Mouse (Mus musculus): ENCODE results near the gene Lims1. TPM values are rescaled to one million over a fixed set of nuclear protein-coding genes. Genes with fewer than 3 reads are reported as not detected.

The Lims1 gene
- total and polyA plus RNA-seq, 3 experiments: 40.4 to 74.7 (median 40.7) TPM

DNA sequence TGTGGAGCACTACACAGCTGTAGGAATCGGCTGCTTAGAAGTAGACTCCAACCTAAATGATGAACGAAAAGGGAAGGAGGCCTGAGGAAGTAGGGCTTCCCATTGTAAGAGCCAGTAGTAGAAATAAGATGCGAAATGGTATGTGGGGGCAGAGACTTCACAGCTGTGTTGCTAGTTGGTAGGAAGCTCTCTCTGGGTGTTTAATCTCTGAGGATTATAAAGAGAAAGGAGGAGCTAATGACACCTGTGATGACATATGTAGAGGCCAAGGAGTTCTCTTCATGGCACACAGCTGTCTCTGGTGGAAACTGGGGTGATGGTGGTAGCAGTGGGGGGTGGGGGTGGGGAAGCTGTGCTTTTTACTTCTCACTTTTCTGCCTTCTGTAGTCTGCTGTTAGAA, 27.3 kb downstream of the Lims1 start:
- DNase-seq (ENCODE audit: extremely low read depth): no peak
- peak overlapping the region; percentile 91 for H3K27ac ChIP-seq (ENCODE audit: insufficient read depth, low read depth)
- dilution Hi-C loops (cut with MboI; ENCODE audit: extremely low pct_ligation_motif_present, extremely low pct_unique_long_range_greater_than_20kb, low sequenced_read_pairs): no loop called here

DNA sequence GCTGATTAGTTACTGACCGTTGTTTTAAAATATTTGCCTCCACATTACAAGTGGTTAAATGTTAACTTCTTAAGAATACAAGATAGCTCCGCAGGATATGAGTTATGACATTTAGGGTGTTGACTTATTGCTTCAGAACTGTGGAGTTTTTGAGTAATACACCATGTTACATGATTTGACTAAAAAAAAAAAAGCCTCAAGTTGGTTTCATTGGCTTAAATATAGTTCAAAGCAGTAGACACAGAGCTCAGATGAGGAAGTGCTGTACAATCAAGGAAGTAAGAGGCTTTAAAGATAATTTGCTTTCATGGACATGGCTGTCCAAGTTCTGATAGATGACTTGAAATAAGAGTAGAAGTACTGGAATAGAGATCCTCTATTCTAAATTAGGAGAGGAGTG, 28.4 kb downstream of the Lims1 start:
- peak overlapping the region; percentile 56 to 82 (median 62) for H3K4me3 ChIP-seq (replicated peaks in 1 of 3; ENCODE audit: low read depth in 2 of 3, low read length in 2 of 3, poor library complexity in 1 of 3)
- H3K27me3 ChIP-seq (replicated peaks): no peaks in the 10 kb centered on the region
- peaks cover 3 to 10% of the 10 kb centered on the region in 2 experiments for H3K36me3 ChIP-seq (replicated peaks in 1 of 2; ENCODE audit: control insufficient read depth in 1 of 2, insufficient read depth in 1 of 2, low read length in 1 of 2)
- TF ChIP-seq MYC (IDR thresholded peaks at IDR 0.05; ENCODE audit: low read depth, low read length): 0 out of 2 replicates have a peak, but pooled peaks have one; percentile 51
- 0 out of 2 replicates have a peak, but pooled peaks have one; percentile 22 for TF ChIP-seq NELFE (IDR thresholded peaks at IDR 0.05; ENCODE audit: low read depth, low read length)
- TF ChIP-seq EP300 (IDR thresholded peaks at IDR 0.05; ENCODE audit: low read length): peak; percentile 63; the same call in 1 of the 2 replicates
- TF ChIP-seq ETS1 (conservative IDR thresholded peaks at IDR 0.05; ENCODE audit: low read depth, low read length): peak; percentile 71
- peak; percentile 81 for TF ChIP-seq TBP (conservative IDR thresholded peaks at IDR 0.05; ENCODE audit: low read depth, low read length)
- TF ChIP-seq MAZ (IDR thresholded peaks at IDR 0.05; ENCODE audit: low read depth, low read length): no peak
- peak; percentile 44; the same call in 1 of the 2 replicates for TF ChIP-seq TCF12 (IDR thresholded peaks at IDR 0.05; ENCODE audit: low read depth, low read length)
- no peak for TF ChIP-seq ZC3H11A (IDR thresholded peaks at IDR 0.05; ENCODE audit: low read depth, low read length)
- 0 out of 2 replicates have a peak, but pooled peaks have one; percentile 7 for TF ChIP-seq BHLHE40 (IDR thresholded peaks at IDR 0.05; ENCODE audit: low read depth, low read length)
- TF ChIP-seq JUN (IDR thresholded peaks at IDR 0.05; ENCODE audit: insufficient read depth, low read depth, low read length): peak; percentile 44; the same call in 1 of the 2 replicates
- peak; percentile 83; the same call in 1 of the 2 replicates for TF ChIP-seq SIN3A (IDR thresholded peaks at IDR 0.05; ENCODE audit: low read length)
- TF ChIP-seq ELF1 (IDR thresholded peaks at IDR 0.05; ENCODE audit: low read depth, low read length): peak; percentile 90
- TF ChIP-seq POLR2AphosphoS2 (IDR thresholded peaks at IDR 0.05; ENCODE audit: low read depth, low read length): no peak; the same call in 1 of the 2 replicates
- no peak for TF ChIP-seq CTCF (conservative IDR thresholded peaks at IDR 0.05 in 1 of 2, IDR thresholded peaks at IDR 0.05 in 1 of 2; ENCODE audit: low read depth in 2 of 2, low read length in 2 of 2)
- TF ChIP-seq USF2 (conservative IDR thresholded peaks at IDR 0.05; ENCODE audit: low read depth, low read length): no peak
- peak; percentile 87 for TF ChIP-seq MEF2A (IDR thresholded peaks at IDR 0.05; ENCODE audit: borderline replicate concordance, low read depth, low read length)
- TF ChIP-seq POLR2A (IDR thresholded peaks at IDR 0.05; ENCODE audit: low read depth, low read length): peak; percentile 36; the same call in 1 of the 2 replicates
- TF ChIP-seq MAX (IDR thresholded peaks at IDR 0.05; ENCODE audit: low read length): no peak
- peak; percentile 71 for TF ChIP-seq JUND (conservative IDR thresholded peaks at IDR 0.05; ENCODE audit: low read depth, low read length)
- no peak for TF ChIP-seq SMC3 (IDR thresholded peaks at IDR 0.05; ENCODE audit: low read depth, low read length)
- TF ChIP-seq IRF4 (IDR thresholded peaks at IDR 0.05; ENCODE audit: low read depth, low read length): peak; percentile 65
- no peak; the same call in 1 of the 2 replicates for TF ChIP-seq HCFC1 (IDR thresholded peaks at IDR 0.05; ENCODE audit: low read depth, low read length)
- peak; percentile 96 for TF ChIP-seq ZNF384 (IDR thresholded peaks at IDR 0.05; ENCODE audit: low read depth, low read length)
- DNase-seq (ENCODE audit: extremely low read depth): peak; percentile 70
- H3K9ac ChIP-seq (ENCODE audit: insufficient read depth, low read depth): peak overlapping the region; percentile 94
- H3K4me1 ChIP-seq (ENCODE audit: control insufficient read depth in 1 of 2, insufficient read depth in 2 of 2): peaks cover 7 to 64% of the 10 kb centered on the region in 2 experiments
- dilution Hi-C loops (cut with MboI; ENCODE audit: extremely low pct_ligation_motif_present, extremely low pct_unique_long_range_greater_than_20kb, low sequenced_read_pairs) (no loop called here), in situ Hi-C loops (cut with MboI; ENCODE audit: low pct_ligation_motif_present, low pct_unique_long_range_greater_than_20kb, low sequenced_read_pairs) (no loop called here)
- H3K79me2 ChIP-seq (replicated peaks; ENCODE audit: control insufficient read depth, extremely low read depth, insufficient read depth, poor library complexity, severe bottlenecking): peaks cover 39% of the 10 kb centered on the region
- H3K4me2 ChIP-seq (ENCODE audit: insufficient read depth, low read depth, poor library complexity, severe bottlenecking): peak overlapping the region; percentile 99
- H3K9me3 ChIP-seq (replicated peaks; ENCODE audit: low read length): peaks cover 3% of the 10 kb centered on the region
- peak overlapping the region; percentile 91 for H3K27ac ChIP-seq (ENCODE audit: insufficient read depth, low read depth)

More for the DNA sequence above, 27.3 kb downstream of the Lims1 start:
- Histone ChIP-seq H3K27me3 (replicated peaks) (no peaks in the 10 kb centered on the region), H3K36me3 (replicated peaks in 1 of 2; ENCODE audit: control insufficient read depth in 1 of 2, insufficient read depth in 1 of 2, low read length in 1 of 2) (peaks cover 0 to 5% of the 10 kb centered on the region in 2 experiments), H3K79me2 (replicated peaks; ENCODE audit: control insufficient read depth, extremely low read depth, insufficient read depth, poor library complexity, severe bottlenecking) (peaks cover 32% of the 10 kb centered on the region), H3K9me3 (replicated peaks; ENCODE audit: low read length) (peaks cover 3% of the 10 kb centered on the region), H3K9ac (ENCODE audit: insufficient read depth, low read depth) (no peak overlapping the region), H3K4me3 (replicated peaks in 1 of 3; ENCODE audit: low read depth in 2 of 3, low read length in 2 of 3, poor library complexity in 1 of 3) (no peak overlapping the region), H3K4me1 (ENCODE audit: control insufficient read depth in 1 of 2, insufficient read depth in 2 of 2) (peaks cover 8 to 65% of the 10 kb centered on the region in 2 experiments), H3K4me2 (ENCODE audit: insufficient read depth, low read depth, poor library complexity, severe bottlenecking) (peak overlapping the region; percentile 99)
- TF ChIP-seq TCF12 (IDR thresholded peaks at IDR 0.05; ENCODE audit: low read depth, low read length) (peak; percentile 46; the same call in 1 of the 2 replicates), MEF2A (IDR thresholded peaks at IDR 0.05; ENCODE audit: borderline replicate concordance, low read depth, low read length) (0 out of 2 replicates have a peak, but pooled peaks have one; percentile 43), CHD2 (IDR thresholded peaks at IDR 0.05; ENCODE audit: low read length) (peak; percentile 76), ETS1 (conservative IDR thresholded peaks at IDR 0.05; ENCODE audit: low read depth, low read length) (peak; percentile 65), SMC3 (IDR thresholded peaks at IDR 0.05; ENCODE audit: low read depth, low read length) (no peak), MAFK (IDR thresholded peaks at IDR 0.05; ENCODE audit: insufficient replicate concordance, low read length) (no peak), EP300 (IDR thresholded peaks at IDR 0.05; ENCODE audit: low read length) (peak; percentile 46), MAZ (IDR thresholded peaks at IDR 0.05; ENCODE audit: low read depth, low read length) (no peak), IRF4 (IDR thresholded peaks at IDR 0.05; ENCODE audit: low read depth, low read length) (peak; percentile 27; the same call in 1 of the 2 replicates)
- in situ Hi-C loops (cut with MboI; ENCODE audit: low pct_ligation_motif_present, low pct_unique_long_range_greater_than_20kb, low sequenced_read_pairs): no loop called here
